12 mouse cellular contexts compared by ENCODE assay signal in the genomic region with DNA sequence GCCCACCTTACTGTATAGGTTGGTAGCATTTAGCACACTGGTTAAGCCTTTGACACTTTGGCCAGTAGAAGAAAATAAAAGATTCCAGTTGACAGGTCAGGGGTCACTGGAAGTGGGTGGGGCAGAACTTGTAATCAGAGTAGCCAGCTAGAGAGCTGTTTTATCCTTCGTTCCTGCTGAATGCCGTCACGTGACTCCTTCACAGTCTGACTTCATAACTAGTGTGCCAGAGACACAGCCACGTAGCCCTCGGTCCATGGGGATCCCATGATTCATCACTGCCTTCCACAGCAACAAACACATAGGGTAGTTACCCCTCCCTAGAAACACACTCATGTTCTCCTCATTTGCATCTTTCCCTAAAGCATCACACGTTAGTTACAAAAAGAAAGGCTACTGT. TPM values are rescaled to one million over a fixed set of nuclear protein-coding genes. Genes with fewer than 3 reads are reported as not detected.
DNase-seq lines count a peak whose midpoint lies in the region; ATAC-seq and TF ChIP-seq lines count a peak whose summit lies in the region.
"Had no signal": no experiment of that assay in that cellular context is flagged by ENCODE, and none has a peak within 500 bp of the region (broad histone marks: within the 10 kb centered on the region; RNA-seq: fewer than 3 reads in every experiment).

No protein-coding gene starts in this region.

- H3K4me3 ChIP-seq in forebrain, embryonic 10.5 days = no peak overlapping the region
- no peak overlapping the region for H3K4me3 ChIP-seq in forebrain, embryonic 11.5 days (ENCODE audit: low read depth, low read length)
- H3K4me3 ChIP-seq in kidney, adult 2 months (ENCODE audit: insufficient read depth, low read depth, low read length) = no peak overlapping the region
- no peak overlapping the region for H3K4me3 ChIP-seq in kidney, postnatal 0 days (replicated peaks; ENCODE audit: low read depth, low read length)
- H3K4me3 ChIP-seq: hindbrain, embryonic 12.5 days; neural tube, embryonic 13.5 days had no signal

- DNase-seq in forebrain, embryonic 10.5 days (ENCODE audit: extremely low spot score, low spot score) = no peak
- DNase-seq in forebrain, embryonic 11.5 days (ENCODE audit: low spot score) = no peak
- peak; percentile 41 for DNase-seq in kidney, adult 2 months
- DNase-seq in kidney, postnatal 14 days = no peak
- DNase-seq in brain, adult 2 months (ENCODE audit: low read depth, low spot score) = peak; percentile 67
- peak; percentile 43 for DNase-seq in kidney, postnatal 0 days (ENCODE audit: low spot score)
- DNase-seq in Muller cell, postnatal 12 days (ENCODE audit: inconsistent ontology term) = no peak
- DNase-seq in left cerebral cortex, adult 8-10 months (ENCODE audit: low spot score in 2 of 2) = no peak
- DNase-seq: cerebellum, postnatal 14 days; lung, embryonic 14.5 days had no signal

- no peaks in the 10 kb centered on the region for H3K27me3 ChIP-seq in forebrain, embryonic 10.5 days (ENCODE audit: poor library complexity, severe bottlenecking)
- H3K27me3 ChIP-seq in forebrain, embryonic 11.5 days (ENCODE audit: control insufficient read depth, insufficient read depth, low read length) = no peaks in the 10 kb centered on the region
- H3K27me3 ChIP-seq in kidney, adult 2 months (replicated peaks; ENCODE audit: control insufficient read depth, insufficient read depth, low read length) = no peaks in the 10 kb centered on the region
- H3K27me3 ChIP-seq in kidney, postnatal 0 days (ENCODE audit: insufficient read depth, low read length) = no peaks in the 10 kb centered on the region
- H3K27me3 ChIP-seq: hindbrain, embryonic 12.5 days; neural tube, embryonic 13.5 days had no signal

- TF ChIP-seq CTCF in kidney, adult 2 months (conservative IDR thresholded peaks at IDR 0.05; ENCODE audit: insufficient read depth, insufficient read length, low read depth, low read length) = no peak
- no peak for TF ChIP-seq CTCF in kidney, postnatal 0 days (IDR thresholded peaks at IDR 0.05; ENCODE audit: low read depth)

- ATAC-seq in forebrain, embryonic 11.5 days (replicated peaks; ENCODE audit: low FRiP score) = no peak
- ATAC-seq in kidney, postnatal 0 days (replicated peaks; ENCODE audit: low FRiP score, low read depth) = no peak

- H3K27ac ChIP-seq in forebrain, embryonic 10.5 days = peak overlapping the region; percentile 2; the same call in 1 of the 2 replicates
- no peak overlapping the region for H3K27ac ChIP-seq in forebrain, embryonic 11.5 days (ENCODE audit: low read depth, low read length)
- H3K27ac ChIP-seq in kidney, adult 2 months (ENCODE audit: insufficient read depth, low read depth, low read length) = no peak overlapping the region
- H3K27ac ChIP-seq in kidney, postnatal 0 days = no peak overlapping the region
- H3K27ac ChIP-seq: hindbrain, embryonic 12.5 days; neural tube, embryonic 13.5 days had no signal

- 30% methylated on average over 6 of the region's 6 CpGs for WGBS in forebrain, embryonic 10.5 days
- 22% methylated on average over 6 of the region's 6 CpGs for WGBS in forebrain, embryonic 11.5 days
- 30% methylated on average over 6 of the region's 6 CpGs for WGBS in kidney, adult 2 months
- 27% methylated on average over 6 of the region's 6 CpGs for WGBS in kidney, postnatal 0 days

- H3K36me3 ChIP-seq in forebrain, embryonic 10.5 days (replicated peaks) = peaks cover 4% of the 10 kb centered on the region
- no peaks in the 10 kb centered on the region for H3K36me3 ChIP-seq in forebrain, embryonic 11.5 days (ENCODE audit: control insufficient read depth, insufficient read depth, low read length)
- no peaks in the 10 kb centered on the region for H3K36me3 ChIP-seq in kidney, adult 2 months (ENCODE audit: control insufficient read depth, insufficient read depth, low read length)
- 0 out of 2 replicates have a peak, but pooled peaks cover 4% of the 10 kb centered on the region for H3K36me3 ChIP-seq in kidney, postnatal 0 days (ENCODE audit: insufficient read depth, low read length)
- H3K36me3 ChIP-seq: hindbrain, embryonic 12.5 days; neural tube, embryonic 13.5 days had no signal

- H3K4me2 ChIP-seq in forebrain, embryonic 11.5 days (ENCODE audit: low read depth, low read length, severe bottlenecking) = no peak overlapping the region
- H3K4me2 ChIP-seq in kidney, postnatal 0 days (ENCODE audit: low read length) = no peak overlapping the region
- H3K4me2 ChIP-seq: hindbrain, embryonic 12.5 days; lung, embryonic 14.5 days; neural tube, embryonic 13.5 days had no signal

- peaks cover 43% of the 10 kb centered on the region for H3K4me1 ChIP-seq in forebrain, embryonic 10.5 days
- peaks cover 4% of the 10 kb centered on the region; the same call in 1 of the 2 replicates for H3K4me1 ChIP-seq in forebrain, embryonic 11.5 days (replicated peaks; ENCODE audit: control insufficient read depth, insufficient read depth, low read length)
- 0 out of 2 replicates have a peak, but pooled peaks cover 3% of the 10 kb centered on the region for H3K4me1 ChIP-seq in kidney, adult 2 months (ENCODE audit: control insufficient read depth, insufficient read depth, low read length)
- no peaks in the 10 kb centered on the region; the same call in 1 of the 2 replicates for H3K4me1 ChIP-seq in kidney, postnatal 0 days (replicated peaks; ENCODE audit: insufficient read depth, low read length)

- no peaks in the 10 kb centered on the region for H3K9me3 ChIP-seq in forebrain, embryonic 10.5 days
- H3K9me3 ChIP-seq in forebrain, embryonic 11.5 days (ENCODE audit: control insufficient read depth, low read length) = no peaks in the 10 kb centered on the region
- no peaks in the 10 kb centered on the region for H3K9me3 ChIP-seq in kidney, postnatal 0 days (replicated peaks; ENCODE audit: low read length)
- H3K9me3 ChIP-seq: hindbrain, embryonic 12.5 days; neural tube, embryonic 13.5 days had no signal

- H3K9ac ChIP-seq in forebrain, embryonic 11.5 days (ENCODE audit: low read length) = no peak overlapping the region
- no peak overlapping the region for H3K9ac ChIP-seq in kidney, postnatal 0 days (ENCODE audit: low read depth, low read length)
- H3K9ac ChIP-seq: hindbrain, embryonic 12.5 days; lung, embryonic 14.5 days; neural tube, embryonic 13.5 days had no signal

- TF ChIP-seq POLR2A in kidney, adult 2 months (IDR thresholded peaks at IDR 0.05; ENCODE audit: low read depth, low read length) = no peak

RNA-seq across cellular contexts. Expression of a gene that starts 11.4 kb away (rescaled TPM):
- polyA plus RNA-seq in forebrain, embryonic 10.5 days (2016; fragmentation: Nextera tagmentation; extraction: Ambion mirVana) = 15.6 and 16.0 TPM in 2 replicates
- 18.7 and 22.5 TPM in 2 replicates for polyA plus RNA-seq in forebrain, embryonic 11.5 days (2014; fragmentation: Nextera tagmentation; extraction: Ambion mirVana)
- polyA plus RNA-seq in kidney, adult 2 months (2012; rRNA removed) = 106 and 110 TPM in 2 replicates
- polyA plus RNA-seq in kidney, postnatal 0 days (2015; fragmentation: Nextera tagmentation; extraction: Ambion mirVana) = 22.5 and 25.5 TPM in 2 replicates
- 100 to 1,000 TPM; 366 to 392 (median 382) TPM for total RNA-seq in left cerebral cortex, adult 8-10 months (2022)

Comparison
In these comparisons a context has a peak if more than half of its experiments do, and no peak if none do; other contexts are left out.
1. DNase-seq: peak in kidney, adult 2 months (single experiment), brain, adult 2 months (single experiment) and kidney, postnatal 0 days (single experiment); none in forebrain, embryonic 10.5 days (single experiment), forebrain, embryonic 11.5 days (single experiment), kidney, postnatal 14 days (single experiment), Muller cell, postnatal 12 days (single experiment) and left cerebral cortex, adult 8-10 months (0 of 2).